Mouse (Mus musculus) left cerebral cortex, adult 8-10 months (tissue): ENCODE measurements around the gene Shisa6. TPM values are rescaled to one million over a fixed set of nuclear protein-coding genes. Genes with fewer than 3 reads are reported as not detected.

Experiments used
- DNase-seq, 2 experiments: peaks; one replicate each; pipeline ENCODE4 v3.0.0; 2022; ENCODE audit warnings: low spot score in 2 of 2
- total RNA-seq, 4 experiments: library from RNA; stranded (reverse); gene quantifications; 2 replicates each; pipeline ENCODE4 v1.2.4; 2022

Shisa6 gene
- total RNA-seq, 4 experiments from 2014 or later: 11.4 to 15.4 (median 14.0) TPM

DNA sequence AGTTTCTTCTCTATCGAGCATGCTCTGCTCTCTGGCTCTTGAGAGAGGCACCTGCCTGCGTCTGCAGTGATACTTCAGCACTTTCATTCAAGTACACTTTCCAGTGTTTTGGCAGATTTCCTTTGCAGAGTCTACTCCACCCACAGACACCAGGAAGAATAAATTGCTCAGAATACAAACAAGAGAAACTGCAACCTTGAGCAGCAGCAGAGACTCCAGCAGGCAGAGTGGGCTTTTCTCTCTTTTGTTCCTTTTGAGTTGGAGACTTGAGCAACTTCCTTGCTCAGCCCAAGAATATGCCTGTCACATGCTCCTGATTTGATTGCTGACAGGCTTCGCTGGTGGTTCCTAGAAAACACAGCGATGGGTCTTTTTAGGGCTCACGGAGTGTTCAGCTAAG is 278.6 kb downstream of the Shisa6 start:
- peak in 1 of 2 experiments; percentile 10 for DNase-seq

- no peak for DNase-seq
Measured at GRCm38 (mm10) chr11:66236557-66236956, 289.2 kb downstream of the Shisa6 start.

DNA sequence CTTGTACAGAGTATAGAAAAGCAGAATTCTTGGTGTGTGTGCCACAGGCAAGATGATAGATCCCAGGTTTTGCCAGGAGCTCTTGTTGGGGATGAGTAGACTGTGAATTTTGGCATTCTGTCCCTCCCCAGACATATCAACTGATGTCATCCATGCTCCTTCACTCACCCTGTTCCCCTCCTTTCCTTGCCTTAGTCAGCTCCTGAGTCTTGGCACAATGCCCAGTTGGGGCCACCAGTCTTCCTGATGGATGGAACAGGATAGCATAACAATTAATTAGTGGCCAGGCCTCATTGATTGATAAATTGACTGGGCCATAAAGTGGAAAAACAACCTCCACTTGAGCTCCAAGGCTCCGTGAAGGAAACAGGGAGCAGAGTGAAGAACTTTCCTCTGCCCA is 292.9 kb downstream of the Shisa6 start:
- DNase-seq: no peak

DNA sequence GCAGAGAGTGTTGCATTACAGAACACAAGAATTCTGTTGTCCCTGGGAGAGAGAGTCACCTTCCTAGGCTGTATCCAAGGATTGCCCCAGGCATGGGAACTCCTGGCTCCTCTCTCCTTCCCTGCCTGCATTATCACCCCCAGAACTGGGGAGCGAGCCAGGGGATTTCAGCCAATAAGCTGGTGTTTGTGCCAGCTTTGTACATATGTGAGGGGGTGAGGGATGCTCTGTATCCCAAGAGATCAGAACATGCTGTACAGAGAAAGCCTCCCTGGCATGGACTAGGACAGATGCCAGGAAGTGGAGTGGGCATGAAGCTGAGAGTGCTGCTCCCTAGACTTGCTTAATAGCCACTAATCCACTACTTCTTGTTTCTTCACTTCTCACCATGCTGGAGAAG is 303.6 kb downstream of the Shisa6 start:
- DNase-seq: peak in 1 of 2 experiments; percentile 26

DNA sequence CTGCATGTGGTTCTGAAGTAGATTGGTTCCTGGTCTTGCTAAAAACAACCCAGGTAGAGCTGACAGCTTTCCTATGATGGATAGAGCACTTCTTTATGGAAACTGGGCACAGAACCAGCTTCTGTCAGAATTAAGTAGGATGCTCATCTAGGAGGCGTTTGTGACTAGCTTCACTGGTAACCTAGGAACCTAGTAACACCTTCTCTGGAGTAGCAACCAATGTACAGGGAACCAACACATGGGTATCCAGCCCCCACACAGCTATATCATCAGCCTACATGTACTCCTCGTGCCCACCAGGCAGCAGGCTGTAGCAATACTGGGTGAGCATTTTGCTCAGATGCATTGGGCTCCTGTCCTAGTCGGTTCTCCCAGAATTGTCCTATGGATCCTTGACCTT is 307.3 kb downstream of the Shisa6 start:
- DNase-seq: peak in 1 of 2 experiments; percentile 59

DNA sequence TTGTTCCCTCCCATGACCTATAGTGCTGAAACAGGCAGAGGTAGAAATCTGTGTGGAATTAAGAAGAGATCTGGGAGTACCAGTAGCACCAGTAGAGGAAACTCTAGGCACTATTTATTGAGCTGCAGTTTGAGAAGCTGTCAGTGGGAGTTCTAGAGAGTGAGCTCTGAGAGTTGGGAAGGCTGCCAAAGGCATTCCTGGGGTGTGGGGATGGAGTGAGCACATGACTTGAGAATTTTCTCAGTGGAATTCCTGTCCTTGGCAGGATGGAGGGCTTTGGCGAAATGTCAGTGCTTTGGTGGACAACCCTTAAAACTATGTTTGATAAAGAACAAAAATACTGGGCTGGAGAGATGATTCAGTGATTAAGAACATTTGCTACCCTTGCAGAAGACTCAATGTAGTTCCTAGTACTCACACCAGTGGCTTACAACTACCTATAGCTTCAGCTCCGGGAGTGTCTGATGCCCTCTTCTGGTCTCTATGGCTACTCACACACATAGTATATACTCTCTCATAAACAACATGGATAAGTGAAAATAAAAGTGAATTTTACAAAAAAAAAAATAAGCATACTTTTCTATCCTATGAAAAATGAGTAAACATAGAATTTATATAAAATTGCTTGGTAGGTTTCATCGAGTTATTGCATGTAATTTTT is 337.0 kb downstream of the Shisa6 start:
- DNase-seq: no peak

DNA sequence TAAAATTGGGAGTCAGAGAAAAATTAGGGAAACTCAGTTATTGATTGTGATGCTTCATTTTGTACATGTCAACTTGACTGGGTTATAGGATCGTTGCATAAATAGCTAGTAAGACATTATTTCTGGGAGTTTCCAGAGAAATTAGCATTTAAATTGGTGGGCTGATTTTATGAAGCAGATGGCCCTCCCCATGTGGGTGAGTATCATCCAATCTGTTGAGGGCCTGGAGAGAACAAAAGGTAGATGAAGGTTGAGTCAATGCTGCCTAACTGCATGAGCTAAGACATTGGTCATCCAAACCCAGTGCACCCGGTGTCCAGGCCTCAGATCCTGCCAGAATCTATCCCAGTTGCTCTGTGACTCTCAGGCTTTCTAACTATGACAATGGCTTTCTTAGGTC is 337.6 kb downstream of the Shisa6 start:
- no peak for DNase-seq

- no peak for DNase-seq
Measured at GRCm38 (mm10) chr11:66177781-66178180, 348.0 kb downstream of the Shisa6 start.

DNA sequence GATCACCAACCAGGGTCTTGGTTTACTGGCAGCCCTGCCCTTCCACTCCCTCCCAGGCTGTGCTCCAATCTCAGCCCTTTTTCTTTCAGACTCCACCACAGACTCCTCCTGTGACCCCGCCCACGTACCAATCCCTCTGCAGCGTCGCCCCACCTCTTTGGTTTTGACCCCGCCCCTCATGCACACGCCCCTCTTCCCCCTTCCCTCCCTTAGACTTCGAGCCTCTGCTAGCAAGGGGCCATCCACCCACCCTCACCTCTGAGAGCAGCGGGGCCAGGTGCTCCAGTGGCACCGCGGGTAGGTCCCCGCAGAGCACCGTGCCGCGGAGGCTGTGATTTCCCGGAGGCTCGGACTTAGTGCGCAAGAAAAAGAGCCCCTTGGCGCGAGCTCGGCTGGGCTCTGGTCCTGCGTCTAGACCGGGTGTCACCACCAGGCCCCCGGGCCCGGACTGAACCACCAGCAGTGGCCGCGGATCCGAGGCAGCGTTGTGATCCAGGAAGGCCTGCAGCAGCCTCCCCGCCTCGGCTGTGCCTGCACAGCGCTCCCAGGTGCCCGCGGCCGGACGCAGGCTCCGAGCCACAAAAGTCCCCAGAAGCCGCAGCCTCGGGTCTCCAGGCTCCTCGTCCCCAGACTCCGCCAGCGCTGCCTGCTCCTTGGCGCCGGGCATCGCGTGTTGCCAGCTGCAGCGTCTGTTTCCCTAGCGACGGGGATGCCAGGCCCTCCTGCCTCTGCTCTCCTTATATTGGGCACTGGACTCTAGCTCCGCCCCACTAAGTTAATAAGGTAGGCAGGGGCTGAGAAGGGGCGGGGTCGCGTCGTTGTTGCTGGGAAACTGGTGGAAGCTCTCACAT is 357.7 kb downstream of the Shisa6 start, which contains the start of gene Dnah9:
Gene Dnah9, minus strand, starts transcription at position 751 of the 851 bp plus-strand sequence.
- peak; percentile 64 to 88 for DNase-seq

GRCm38 (mm10) chr11:66164022-66164421 is 361.7 kb downstream of the Shisa6 start:
- DNase-seq: no peak
